Mouse (Mus musculus): ENCODE results near the gene Sumo1. TPM values are rescaled to one million over a fixed set of nuclear protein-coding genes. Genes with fewer than 3 reads are reported as not detected.

Sumo1 gene
- polyA plus RNA-seq, 1 experiment: 21.8 TPM

DNA sequence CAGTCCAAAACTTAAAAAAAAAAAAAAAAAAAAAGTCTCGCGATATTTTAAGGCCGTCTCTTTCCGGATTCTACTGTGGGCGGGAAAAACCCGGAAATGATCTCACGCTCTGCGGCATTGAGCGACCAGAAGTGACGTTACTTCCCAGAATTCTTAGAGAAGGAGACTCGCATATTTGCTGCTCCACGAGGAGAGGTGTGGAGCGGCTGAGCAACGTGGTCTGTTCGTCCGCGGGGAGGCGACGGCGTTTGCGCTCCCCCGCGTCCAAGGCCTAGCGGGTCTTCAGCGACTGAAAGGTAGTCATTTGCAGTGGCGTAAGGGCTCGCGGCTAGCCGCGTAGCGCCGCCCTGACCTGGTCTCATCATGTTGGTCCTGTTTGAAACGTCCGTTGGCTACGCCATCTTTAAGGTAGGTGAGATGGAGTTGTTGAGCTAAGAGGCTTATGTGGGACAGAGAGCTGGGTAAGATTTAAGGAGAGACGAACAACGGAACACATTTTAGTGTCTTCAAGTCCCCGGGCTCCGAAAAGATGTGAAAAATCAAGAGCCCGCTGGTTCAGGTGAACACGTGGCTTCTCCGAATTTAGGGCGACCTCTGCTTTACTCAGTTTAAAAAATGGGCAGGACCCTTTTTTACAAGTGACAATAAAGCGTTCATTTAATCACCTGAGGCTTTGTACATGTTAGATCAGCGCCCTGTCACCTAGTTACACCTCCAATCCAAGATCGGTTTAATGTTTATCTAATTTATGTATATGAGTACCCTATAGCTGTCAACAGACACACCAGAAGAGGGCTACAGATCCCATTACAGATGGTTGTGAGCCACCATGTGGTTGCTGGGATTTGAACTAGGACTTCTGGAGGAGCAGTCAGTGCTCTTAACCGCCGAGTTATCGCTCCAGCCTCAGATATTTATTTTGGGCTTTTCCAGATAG lies 14.5 kb upstream of the Sumo1 start, which contains the start of gene Nop58:
Nop58 (plus strand) TSS at position 153 of the 937 bp plus-strand sequence.
- peak within 1 kb of the TSS; percentile 38; the same call in 1 of the 2 replicates for H3K27ac ChIP-seq (ENCODE audit: control insufficient read depth, insufficient read depth, low read length)
- peak; percentile 82 for DNase-seq
- peak within 1 kb of the TSS; percentile 70 for H3K4me3 ChIP-seq (ENCODE audit: control insufficient read depth, insufficient read depth, low read length)
- H3K27me3 ChIP-seq (ENCODE audit: control insufficient read depth, insufficient read depth, low read length): no peaks in the 10 kb centered on the region
- under 1% methylated on average over 49 of the region's 49 CpGs for WGBS
- peaks cover 10% of the 10 kb centered on the region for H3K4me1 ChIP-seq (replicated peaks; ENCODE audit: control insufficient read depth, insufficient read depth, low read length)
- TF ChIP-seq CTCF (IDR thresholded peaks at IDR 0.05; ENCODE audit: borderline replicate concordance, control insufficient read depth, extremely low read depth, insufficient read depth, low read length, poor library complexity) (no peak), POLR2A (IDR thresholded peaks at IDR 0.05; ENCODE audit: control insufficient read depth, extremely low read depth, insufficient read depth, low read length, poor library complexity) (peak; percentile 82)
- H3K36me3 ChIP-seq (ENCODE audit: control insufficient read depth, insufficient read depth, low read length): peaks cover 4% of the 10 kb centered on the region; the same call in 1 of the 2 replicates

DNA sequence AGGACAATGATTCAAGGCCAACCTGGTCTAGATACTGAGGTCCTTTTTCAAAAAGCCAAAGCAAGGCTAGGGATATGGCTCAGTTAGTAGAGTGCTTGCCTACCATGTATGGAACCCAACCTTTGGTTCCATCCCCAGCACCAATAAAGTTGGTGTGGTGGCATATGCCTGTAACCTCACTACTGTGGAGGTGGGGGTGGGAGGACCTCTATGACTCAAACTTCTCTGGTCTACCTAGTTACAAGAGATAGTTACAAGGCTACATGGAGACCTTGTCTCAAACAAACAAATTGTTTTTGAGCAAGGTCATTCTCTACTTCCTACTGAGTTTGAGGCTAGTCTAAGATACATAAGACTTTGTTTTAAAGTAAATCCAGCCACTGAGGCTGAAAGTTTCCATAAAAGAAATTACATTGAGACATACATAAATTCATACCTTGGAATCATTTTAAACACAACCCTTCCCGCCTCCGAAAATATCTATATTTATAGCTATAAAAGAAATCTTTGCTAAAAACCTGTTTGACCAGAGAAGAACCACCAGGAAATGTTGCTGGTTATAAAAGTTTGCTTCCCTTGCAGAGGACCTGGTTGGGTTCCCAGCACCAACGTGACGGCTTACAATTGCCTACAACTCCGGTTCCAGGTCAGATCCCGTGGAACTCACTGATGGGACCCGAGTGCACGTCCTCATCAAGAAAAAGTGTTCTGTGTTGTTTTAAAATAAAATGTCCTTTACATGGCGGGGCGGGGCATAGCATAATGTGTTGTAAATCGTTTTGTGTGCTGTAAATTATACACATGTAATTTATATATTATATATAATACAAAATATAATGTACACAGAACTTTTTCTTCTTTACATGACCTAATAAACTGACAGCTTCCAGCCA lies 13.5 kb upstream of the Sumo1 start:
- DNase-seq: peak; percentile 23

GRCm38 (mm10) chr1:59673661-59674060 lies 3.0 kb upstream of the Sumo1 start:
- H3K36me3 ChIP-seq (ENCODE audit: control insufficient read depth, insufficient read depth, low read length): no peaks in the 10 kb centered on the region
- no peak overlapping the region for H3K4me3 ChIP-seq (ENCODE audit: control insufficient read depth, insufficient read depth, low read length)
- TF ChIP-seq POLR2A (IDR thresholded peaks at IDR 0.05; ENCODE audit: control insufficient read depth, extremely low read depth, insufficient read depth, low read length, poor library complexity) (no peak), CTCF (IDR thresholded peaks at IDR 0.05; ENCODE audit: borderline replicate concordance, control insufficient read depth, extremely low read depth, insufficient read depth, low read length, poor library complexity) (no peak)
- no peaks in the 10 kb centered on the region for H3K27me3 ChIP-seq (ENCODE audit: control insufficient read depth, insufficient read depth, low read length)
- 0 out of 2 replicates have a peak, but pooled peaks cover 3% of the 10 kb centered on the region for H3K4me1 ChIP-seq (replicated peaks; ENCODE audit: control insufficient read depth, insufficient read depth, low read length)
- WGBS: 95% methylated on average over 2 of the region's 2 CpGs
- DNase-seq: no peak
- no peak overlapping the region for H3K27ac ChIP-seq (ENCODE audit: control insufficient read depth, insufficient read depth, low read length)

More for the DNA sequence above, 13.5 kb upstream of the Sumo1 start:
- TF ChIP-seq CTCF (IDR thresholded peaks at IDR 0.05; ENCODE audit: borderline replicate concordance, control insufficient read depth, extremely low read depth, insufficient read depth, low read length, poor library complexity) (no peak), POLR2A (IDR thresholded peaks at IDR 0.05; ENCODE audit: control insufficient read depth, extremely low read depth, insufficient read depth, low read length, poor library complexity) (no peak)
- Histone ChIP-seq H3K4me3 (ENCODE audit: control insufficient read depth, insufficient read depth, low read length) (peak overlapping the region; percentile 33), H3K36me3 (ENCODE audit: control insufficient read depth, insufficient read depth, low read length) (no peaks in the 10 kb centered on the region), H3K27ac (ENCODE audit: control insufficient read depth, insufficient read depth, low read length) (peak overlapping the region; percentile 38; the same call in 1 of the 2 replicates), H3K27me3 (ENCODE audit: control insufficient read depth, insufficient read depth, low read length) (no peaks in the 10 kb centered on the region), H3K4me1 (replicated peaks; ENCODE audit: control insufficient read depth, insufficient read depth, low read length) (peaks cover 10% of the 10 kb centered on the region)
- WGBS: 13% methylated on average over 11 of the region's 11 CpGs

GRCm38 (mm10) chr1:59669962-59670630 lies 538 bp downstream of the Sumo1 start:
- under 1% methylated on average over 54 of the region's 54 CpGs for WGBS
- no peak for TF ChIP-seq CTCF (IDR thresholded peaks at IDR 0.05; ENCODE audit: borderline replicate concordance, control insufficient read depth, extremely low read depth, insufficient read depth, low read length, poor library complexity)
- Histone ChIP-seq H3K36me3 (ENCODE audit: control insufficient read depth, insufficient read depth, low read length) (no peaks in the 10 kb centered on the region; the same call in 1 of the 2 replicates), H3K4me1 (replicated peaks; ENCODE audit: control insufficient read depth, insufficient read depth, low read length) (0 out of 2 replicates have a peak, but pooled peaks cover 3% of the 10 kb centered on the region), H3K27me3 (ENCODE audit: control insufficient read depth, insufficient read depth, low read length) (no peaks in the 10 kb centered on the region), H3K27ac (ENCODE audit: control insufficient read depth, insufficient read depth, low read length) (peak overlapping the region; percentile 72; the same call in 1 of the 2 replicates), H3K4me3 (ENCODE audit: control insufficient read depth, insufficient read depth, low read length) (peak overlapping the region; percentile 93)
- peak; percentile 39 for DNase-seq

- 70% methylated on average over 2 of the region's 2 CpGs for WGBS
- Histone ChIP-seq H3K27ac (ENCODE audit: control insufficient read depth, insufficient read depth, low read length) (no peak overlapping the region), H3K4me1 (replicated peaks; ENCODE audit: control insufficient read depth, insufficient read depth, low read length) (0 out of 2 replicates have a peak, but pooled peaks cover 3% of the 10 kb centered on the region), H3K4me3 (ENCODE audit: control insufficient read depth, insufficient read depth, low read length) (no peak overlapping the region), H3K36me3 (ENCODE audit: control insufficient read depth, insufficient read depth, low read length) (no peaks in the 10 kb centered on the region; the same call in 1 of the 2 replicates), H3K27me3 (ENCODE audit: control insufficient read depth, insufficient read depth, low read length) (no peaks in the 10 kb centered on the region)
- TF ChIP-seq POLR2A (IDR thresholded peaks at IDR 0.05; ENCODE audit: control insufficient read depth, extremely low read depth, insufficient read depth, low read length, poor library complexity) (no peak), CTCF (IDR thresholded peaks at IDR 0.05; ENCODE audit: borderline replicate concordance, control insufficient read depth, extremely low read depth, insufficient read depth, low read length, poor library complexity) (no peak)
- DNase-seq: no peak
Measured at GRCm38 (mm10) chr1:59668871-59669270, 1.8 kb downstream of the Sumo1 start.
